Mouse (Mus musculus): Measurements from ENCODE around the gene Hip1.

GRCm38 (mm10) chr5:135551591-135551990 is 6.7 kb upstream of the Hip1 start:
- TF ChIP-seq CTCF (IDR thresholded peaks at IDR 0.05; ENCODE audit: low read depth, low read length), result no peak
- TF ChIP-seq GATA1 (IDR thresholded peaks at IDR 0.05; ENCODE audit: borderline replicate concordance, low read length), result no peak
